Comparison of ENCODE assay signal across 7 mouse cellular contexts in the genomic region with DNA sequence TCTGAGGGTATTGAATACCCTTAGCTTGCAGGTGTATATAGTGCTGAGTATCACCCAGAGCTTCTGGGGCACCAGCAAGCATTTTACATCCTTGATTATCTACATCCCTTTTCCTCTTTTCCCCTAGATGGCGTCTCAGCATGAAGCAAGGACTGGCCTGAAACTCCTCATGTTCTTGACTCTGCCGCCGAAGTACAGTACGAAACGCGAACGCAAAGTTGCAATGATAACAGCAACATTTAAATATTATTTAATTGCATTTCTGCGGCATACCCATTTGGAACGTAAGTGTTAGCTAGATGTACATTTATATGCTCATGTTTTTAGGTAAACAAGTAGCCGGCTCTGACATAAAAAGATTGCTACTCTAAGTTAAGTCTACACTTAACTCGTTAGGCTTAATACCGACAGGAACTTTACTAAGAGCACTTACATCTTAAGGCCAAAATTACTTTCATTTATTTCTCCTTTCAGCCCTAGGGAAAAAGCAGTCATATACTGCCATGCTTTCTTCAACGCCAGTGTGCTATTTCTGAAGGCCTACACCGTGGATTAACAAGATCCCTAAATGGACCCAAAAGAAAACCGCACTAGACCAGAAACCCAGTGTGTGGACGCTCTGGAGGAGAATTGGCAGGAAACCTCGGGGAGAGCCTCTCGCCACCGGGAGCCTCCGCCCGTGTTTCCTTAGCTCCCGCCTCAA. TPM values are rescaled to one million over a fixed set of nuclear protein-coding genes. Genes with fewer than 3 reads are reported as not detected.
A peak's percentile ranks its signal among the peaks of the same experiment; 100 is the strongest.
DNase-seq lines count a peak whose midpoint lies in the region; ATAC-seq lines count a peak whose summit lies in the region.

No protein-coding gene starts in this region.

- peak overlapping the region; percentile 92 for H3K9ac ChIP-seq in forebrain, embryonic 11.5 days (ENCODE audit: low read length)
- peak overlapping the region; percentile 85 for H3K9ac ChIP-seq in lung, embryonic 16.5 days (ENCODE audit: low read length)

- H3K9me3 ChIP-seq in forebrain, embryonic 11.5 days (ENCODE audit: control insufficient read depth, low read length), result no peaks in the 10 kb centered on the region
- H3K9me3 ChIP-seq in hindbrain, embryonic 10.5 days, result no peaks in the 10 kb centered on the region
- H3K9me3 ChIP-seq in lung, embryonic 16.5 days (ENCODE audit: control insufficient read depth, low read length), result no peaks in the 10 kb centered on the region

- 3% methylated on average over 22 of the region's 22 CpGs for WGBS in forebrain, embryonic 11.5 days
- WGBS in hindbrain, embryonic 10.5 days, result 1% methylated on average over 22 of the region's 22 CpGs
- WGBS in lung, embryonic 16.5 days, result under 1% methylated on average over 22 of the region's 22 CpGs

- H3K4me1 ChIP-seq in forebrain, embryonic 11.5 days (replicated peaks; ENCODE audit: control insufficient read depth, insufficient read depth, low read length), result peaks cover 2% of the 10 kb centered on the region; the same call in 1 of the 2 replicates
- peaks cover 18% of the 10 kb centered on the region for H3K4me1 ChIP-seq in hindbrain, embryonic 10.5 days (replicated peaks)
- peaks cover 4% of the 10 kb centered on the region for H3K4me1 ChIP-seq in lung, embryonic 16.5 days (replicated peaks; ENCODE audit: control insufficient read depth, insufficient read depth, low read length)

- no peaks in the 10 kb centered on the region for H3K27me3 ChIP-seq in forebrain, embryonic 11.5 days (ENCODE audit: control insufficient read depth, insufficient read depth, low read length)
- H3K27me3 ChIP-seq in hindbrain, embryonic 10.5 days (ENCODE audit: insufficient read depth, poor library complexity, severe bottlenecking), result no peaks in the 10 kb centered on the region
- no peaks in the 10 kb centered on the region for H3K27me3 ChIP-seq in lung, embryonic 16.5 days (ENCODE audit: control insufficient read depth, insufficient read depth, low read depth, low read length)

- DNase-seq in MEL-GATA-1-ER (ENCODE audit: extremely low read depth, low read depth), result peak; percentile 71
- DNase-seq in c-Kit-positive CD71-positive TER-119-positive erythroid progenitor cells, embryonic 14.5 days (ENCODE audit: low spot score), result peak; percentile 71
- peak; percentile 58 for DNase-seq in forebrain, embryonic 11.5 days (ENCODE audit: low spot score)
- DNase-seq in hindbrain, embryonic 10.5 days (ENCODE audit: low spot score), result peak; percentile 36
- DNase-seq in layer of hippocampus, adult 9-10 months (ENCODE audit: low spot score), result peak; percentile 51
- DNase-seq in retina, embryonic 14.5 days (ENCODE audit: low spot score), result peak; percentile 71

- H3K36me3 ChIP-seq in forebrain, embryonic 11.5 days (ENCODE audit: control insufficient read depth, insufficient read depth, low read length), result no peaks in the 10 kb centered on the region
- H3K36me3 ChIP-seq in hindbrain, embryonic 10.5 days, result peaks cover 4% of the 10 kb centered on the region; the same call in 1 of the 2 replicates
- no peaks in the 10 kb centered on the region for H3K36me3 ChIP-seq in lung, embryonic 16.5 days (ENCODE audit: control insufficient read depth, insufficient read depth, low read length)

- peak overlapping the region; percentile 76 for H3K27ac ChIP-seq in forebrain, embryonic 11.5 days (ENCODE audit: low read depth, low read length)
- H3K27ac ChIP-seq in hindbrain, embryonic 10.5 days, result peak overlapping the region; percentile 92
- H3K27ac ChIP-seq in lung, embryonic 16.5 days (ENCODE audit: low read length), result peak overlapping the region; percentile 87

- peak; percentile 57 for ATAC-seq in forebrain, embryonic 11.5 days (replicated peaks; ENCODE audit: low FRiP score)
- ATAC-seq in lung, embryonic 16.5 days (ENCODE audit: low read depth), result peak; percentile 67

- peak overlapping the region; percentile 78 for H3K4me3 ChIP-seq in forebrain, embryonic 11.5 days (ENCODE audit: low read depth, low read length)
- peak overlapping the region; percentile 86 for H3K4me3 ChIP-seq in hindbrain, embryonic 10.5 days
- peak overlapping the region; percentile 77 for H3K4me3 ChIP-seq in lung, embryonic 16.5 days (ENCODE audit: low read length)

- H3K4me2 ChIP-seq in forebrain, embryonic 11.5 days (ENCODE audit: low read depth, low read length, severe bottlenecking), result peak overlapping the region; percentile 75
- peak overlapping the region; percentile 85 for H3K4me2 ChIP-seq in lung, embryonic 16.5 days (ENCODE audit: low read depth, low read length)

RNA-seq across cellular contexts. Expression of gene Ccnc, which starts 0.4 kb away (rescaled TPM):
- polyA plus RNA-seq in forebrain, embryonic 11.5 days (2014; fragmentation: Nextera tagmentation; extraction: Ambion mirVana), result 70.2 and 73.3 TPM in 2 replicates
- 59.9 and 65.1 TPM in 2 replicates for polyA plus RNA-seq in hindbrain, embryonic 10.5 days (2016; fragmentation: Nextera tagmentation; extraction: Ambion mirVana)
- polyA plus RNA-seq in lung, embryonic 16.5 days (2015; fragmentation: Nextera tagmentation; extraction: Ambion mirVana), result 49.3 and 49.8 TPM in 2 replicates

RNA-seq across cellular contexts. Expression of gene Usp45, which starts 39.9 kb away (rescaled TPM):
- 11.9 and 14.5 TPM in 2 replicates for polyA plus RNA-seq in forebrain, embryonic 11.5 days (2014; fragmentation: Nextera tagmentation; extraction: Ambion mirVana)
- 9.3 and 9.4 TPM in 2 replicates for polyA plus RNA-seq in hindbrain, embryonic 10.5 days (2016; fragmentation: Nextera tagmentation; extraction: Ambion mirVana)
- polyA plus RNA-seq in lung, embryonic 16.5 days (2015; fragmentation: Nextera tagmentation; extraction: Ambion mirVana), result 9.5 and 10.5 TPM in 2 replicates

RNA-seq across cellular contexts. Expression of gene Tstd3, which starts 39.9 kb away (rescaled TPM):
- 20.4 and 23.9 TPM in 2 replicates for polyA plus RNA-seq in forebrain, embryonic 11.5 days (2014; fragmentation: Nextera tagmentation; extraction: Ambion mirVana)
- polyA plus RNA-seq in hindbrain, embryonic 10.5 days (2016; fragmentation: Nextera tagmentation; extraction: Ambion mirVana), result 25.7 and 27.3 TPM in 2 replicates
- polyA plus RNA-seq in lung, embryonic 16.5 days (2015; fragmentation: Nextera tagmentation; extraction: Ambion mirVana), result 8.0 and 8.4 TPM in 2 replicates

RNA-seq across cellular contexts. Expression of gene Prdm13, which starts 41.3 kb away (rescaled TPM):
- 0.24 and 0.44 TPM in 2 replicates for polyA plus RNA-seq in forebrain, embryonic 11.5 days (2014; fragmentation: Nextera tagmentation; extraction: Ambion mirVana)
- 1.3 and 5.6 TPM in 2 replicates for polyA plus RNA-seq in hindbrain, embryonic 10.5 days (2016; fragmentation: Nextera tagmentation; extraction: Ambion mirVana)
- polyA plus RNA-seq in lung, embryonic 16.5 days (2015; fragmentation: Nextera tagmentation; extraction: Ambion mirVana), result not detected in 2 replicates

Comparison
In these comparisons a context has a peak if more than half of its experiments do, and no peak if none do; other contexts are left out.
1. Peak in every context shown above with its lines: DNase-seq, ATAC-seq, H3K4me3 ChIP-seq and H3K27ac ChIP-seq.